Mouse (Mus musculus) bone marrow macrophage, adult 2 months (primary cell): ENCODE data around the gene D1Ertd622e. TPM values are rescaled to one million over a fixed set of nuclear protein-coding genes. Genes with fewer than 3 reads are reported as not detected.

Experiments
- H3K27ac ChIP-seq: 2 replicates; pipeline ENCODE4 v1.5.1; 2012; ENCODE audit warnings: low read depth, low read length; ENCODE audit not compliant: insufficient read depth
- H3K4me1 ChIP-seq: 2 replicates; pipeline ENCODE4 v1.6.1; 2012; ENCODE audit warnings: low read length; ENCODE audit not compliant: control insufficient read depth, insufficient read depth
- H3K4me3 ChIP-seq: 2 replicates; pipeline ENCODE4 v1.5.1; 2012; ENCODE audit warnings: mild to moderate bottlenecking, low read length, moderate library complexity; ENCODE audit not compliant: insufficient read depth
- CTCF ChIP-seq: IDR thresholded peaks from 2 replicates; pipeline ENCODE4 v1.5.1; 2012; ENCODE audit warnings: low read depth, mild to moderate bottlenecking, low read length, moderate library complexity
- POLR2A ChIP-seq: IDR thresholded peaks from 2 replicates; pipeline ENCODE4 v1.6.1; 2012; ENCODE audit warnings: mild to moderate bottlenecking, low read depth, low read length, borderline replicate concordance
- polyA plus RNA-seq: library from polyadenylated mRNA; stranded (reverse); fragments of >200 nt; gene quantifications from 2 replicates; pipeline ENCODE4 v1.2.4, GENCODE M21; 2012; ENCODE audit not compliant: missing spikeins, insufficient read depth, insufficient read length

D1Ertd622e gene
- polyA plus RNA-seq, 1 experiment: 102 TPM

- Histone ChIP-seq H3K27ac (no peak overlapping the region), H3K4me1 (peaks cover 6% of the 10 kb centered on the region; the same call in 1 of the 2 replicates), H3K4me3 (no peak overlapping the region)
- TF ChIP-seq CTCF (no peak), POLR2A (no peak)
Measured at GRCm38 (mm10) chr1:97623214-97623856, 38.5 kb downstream of the D1Ertd622e start.

- H3K27ac ChIP-seq: no peak overlapping the region
- TF ChIP-seq POLR2A: no peak
- H3K4me1 ChIP-seq: peaks cover 6% of the 10 kb centered on the region; the same call in 1 of the 2 replicates
- H3K4me3 ChIP-seq: no peak overlapping the region
Measured at GRCm38 (mm10) chr1:97622574-97623208, 39.2 kb downstream of the D1Ertd622e start.

- Histone ChIP-seq H3K27ac (no peak overlapping the region), H3K4me1 (peaks cover 9% of the 10 kb centered on the region), H3K4me3 (no peak overlapping the region)
- TF ChIP-seq POLR2A (no peak), CTCF (no peak)
Measured at GRCm38 (mm10) chr1:97619621-97620320, 42.1 kb downstream of the D1Ertd622e start.

- Histone ChIP-seq H3K27ac (no peak overlapping the region), H3K4me1 (peaks cover 4% of the 10 kb centered on the region), H3K4me3 (no peak overlapping the region)
- TF ChIP-seq CTCF: no peak
- TF ChIP-seq POLR2A: no peak
Measured at GRCm38 (mm10) chr1:97615525-97615924, 46.3 kb downstream of the D1Ertd622e start.

GRCm38 (mm10) chr1:97614531-97615462 lies 47.1 kb downstream of the D1Ertd622e start:
- H3K4me3 ChIP-seq: no peak overlapping the region
- H3K27ac ChIP-seq: no peak overlapping the region
- peaks cover 4% of the 10 kb centered on the region for H3K4me1 ChIP-seq
- TF ChIP-seq POLR2A: no peak
- no peak for TF ChIP-seq CTCF

- TF ChIP-seq POLR2A: no peak
- no peak for TF ChIP-seq CTCF
- Histone ChIP-seq H3K4me3 (no peak overlapping the region), H3K4me1 (peaks cover 4% of the 10 kb centered on the region), H3K27ac (no peak overlapping the region)
Measured at GRCm38 (mm10) chr1:97611747-97612146, 50.1 kb downstream of the D1Ertd622e start.

- TF ChIP-seq CTCF (no peak), POLR2A (no peak)
- H3K27ac ChIP-seq: no peak overlapping the region
- H3K4me1 ChIP-seq: 0 out of 2 replicates have a peak, but pooled peaks cover 5% of the 10 kb centered on the region
- no peak overlapping the region for H3K4me3 ChIP-seq
Measured at GRCm38 (mm10) chr1:97603361-97603760, 58.5 kb downstream of the D1Ertd622e start.

- 0 out of 2 replicates have a peak, but pooled peaks cover 5% of the 10 kb centered on the region for H3K4me1 ChIP-seq
- TF ChIP-seq POLR2A (no peak), CTCF (no peak)
- no peak overlapping the region for H3K4me3 ChIP-seq
- H3K27ac ChIP-seq: no peak overlapping the region
Measured at GRCm38 (mm10) chr1:97600371-97600770, 61.5 kb downstream of the D1Ertd622e start.

- Histone ChIP-seq H3K27ac (no peak overlapping the region), H3K4me1 (no peaks in the 10 kb centered on the region), H3K4me3 (no peak overlapping the region)
- TF ChIP-seq POLR2A: no peak
- TF ChIP-seq CTCF: no peak
Measured at GRCm38 (mm10) chr1:97599101-97599500, 62.8 kb downstream of the D1Ertd622e start.

GRCm38 (mm10) chr1:97588561-97588960 lies 73.3 kb downstream of the D1Ertd622e start:
- H3K4me3 ChIP-seq: no peak overlapping the region
- no peak for TF ChIP-seq POLR2A
- TF ChIP-seq CTCF: no peak

More at GRCm38 (mm10) chr1:97588561-97588960, 73.3 kb downstream of the D1Ertd622e start:
- H3K27ac ChIP-seq: no peak overlapping the region
- peaks cover 5% of the 10 kb centered on the region for H3K4me1 ChIP-seq
